Mouse (Mus musculus) forebrain, embryonic 15.5 days (tissue): ENCODE data around the gene Tmem131l. TPM values are rescaled to one million over a fixed set of nuclear protein-coding genes. Genes with fewer than 3 reads are reported as not detected.

Source experiments
- ATAC-seq: fragments of 200-750 bp; cut with Nextera tagmentation; replicated peaks from 2 replicates; pipeline ENCODE4 v1.8.0; 2017; ENCODE audit warnings: mild to moderate bottlenecking, moderate TSS enrichment, moderate library complexity
- H3K27ac ChIP-seq: fragments of 300-500 bp; sonication (generic); replicated peaks from 2 replicates; pipeline ENCODE4 v1.5.1; 2015; ENCODE audit warnings: mild to moderate bottlenecking, inconsistent platforms
- H3K27me3 ChIP-seq: fragments of 300-500 bp; sonication (generic); 2 replicates; pipeline ENCODE4 v1.6.1; 2015; ENCODE audit warnings: inconsistent platforms
- H3K36me3 ChIP-seq: fragments of 300-500 bp; sonication (generic); 2 replicates; pipeline ENCODE4 v1.6.1; 2015; ENCODE audit warnings: mild to moderate bottlenecking, inconsistent platforms
- H3K4me1 ChIP-seq: fragments of 300-500 bp; sonication (generic); 2 replicates; pipeline ENCODE4 v1.6.1; 2015; ENCODE audit warnings: inconsistent platforms
- H3K4me2 ChIP-seq: fragments of 300-500 bp; sonication (generic); replicated peaks from 2 replicates; pipeline ENCODE4 v1.6.1; 2015; ENCODE audit warnings: mild to moderate bottlenecking, inconsistent platforms
- H3K4me3 ChIP-seq: fragments of 300-500 bp; sonication (generic); 2 replicates; pipeline ENCODE4 v1.5.1; 2015; ENCODE audit warnings: mild to moderate bottlenecking, inconsistent platforms
- H3K9ac ChIP-seq: fragments of 300-500 bp; sonication (generic); replicated peaks from 2 replicates; pipeline ENCODE4 v1.6.1; 2015; ENCODE audit warnings: mild to moderate bottlenecking, inconsistent platforms
- H3K9me3 ChIP-seq: fragments of 300-500 bp; sonication (generic); 2 replicates; pipeline ENCODE4 v1.6.1; 2016; ENCODE audit warnings: inconsistent platforms
- WGBS: fragments of 180-500 bp; shearing (Covaris S2); methylation state at CpG from one replicate; pipeline ENCODE4 v1.1.7; 2015; ENCODE audit warnings: mixed read lengths; 5-methylcytosine and 5-hydroxymethylcytosine counted together
- polyA plus RNA-seq: library from polyadenylated mRNA; unstranded; fragments of >200 nt; fragmentation: Nextera tagmentation; extraction: Ambion mirVana; gene quantifications from 2 replicates; pipeline ENCODE4 v1.2.1, GENCODE M21; 2015

Gene Tmem131l
- polyA plus RNA-seq, 1 experiment from 2014 or later, result 130 TPM

DNA sequence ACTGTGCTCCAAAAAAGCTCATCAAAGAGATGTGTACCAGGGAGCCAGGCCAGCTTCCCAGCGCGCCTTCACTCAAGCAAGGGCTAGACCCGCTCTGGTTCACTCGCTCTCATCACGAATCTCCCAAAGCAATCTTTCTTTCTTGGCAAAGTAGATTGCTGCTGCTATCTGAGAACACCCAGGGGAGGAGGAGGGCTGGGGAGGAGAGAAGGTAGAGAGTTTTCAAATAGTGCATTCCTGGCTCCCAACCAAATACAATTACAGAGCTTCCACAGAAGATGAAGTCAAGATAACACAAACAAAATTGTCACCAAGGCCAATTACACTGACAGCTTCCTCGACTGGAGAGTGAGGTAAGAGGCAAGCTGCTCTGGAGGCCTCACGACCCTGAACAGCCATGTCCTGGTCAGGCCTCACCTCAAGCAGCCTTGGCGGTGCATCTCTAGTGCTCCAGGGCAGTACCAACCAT, 12.2 kb downstream of the Tmem131l start:
- no peak overlapping the region for H3K9ac ChIP-seq
- no peak overlapping the region for H3K27ac ChIP-seq
- 62% methylated on average over 8 of the region's 8 CpGs for WGBS
- no peak for ATAC-seq
- H3K4me2 ChIP-seq, result no peak overlapping the region
- no peaks in the 10 kb centered on the region for H3K27me3 ChIP-seq
- peaks cover 60% of the 10 kb centered on the region for H3K4me1 ChIP-seq
- H3K4me3 ChIP-seq, result no peak overlapping the region
- no peaks in the 10 kb centered on the region for H3K9me3 ChIP-seq
- H3K36me3 ChIP-seq, result peaks cover 35% of the 10 kb centered on the region

DNA sequence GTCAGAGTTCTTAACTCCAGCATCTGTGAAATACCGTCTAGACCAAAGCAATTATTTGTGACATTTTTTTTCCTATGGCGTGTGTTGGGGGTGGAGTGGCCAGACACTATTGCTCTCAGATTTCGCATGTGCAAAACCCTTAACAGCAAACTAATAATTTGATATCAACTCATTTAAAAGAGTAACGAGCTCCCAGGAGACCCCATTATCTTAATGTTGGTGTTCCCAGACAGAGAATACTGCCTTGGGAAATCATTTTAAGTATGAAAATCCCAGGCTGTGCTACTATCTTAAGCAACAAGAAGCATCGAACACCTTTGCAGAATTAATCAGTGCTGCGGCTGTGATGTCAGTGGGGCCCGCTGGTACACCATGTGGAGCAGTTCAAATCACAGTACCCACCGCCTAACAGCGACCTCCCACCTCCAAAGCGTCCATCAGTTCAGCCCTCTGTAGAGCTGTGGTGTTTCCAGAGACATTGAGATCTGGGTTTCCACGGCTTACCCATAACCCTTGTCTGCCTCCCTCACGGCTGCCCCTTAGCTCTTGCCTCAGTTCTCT, 15.4 kb downstream of the Tmem131l start:
- Histone ChIP-seq H3K9ac (no peak overlapping the region), H3K9me3 (no peaks in the 10 kb centered on the region), H3K27ac (no peak overlapping the region), H3K36me3 (peaks cover 22% of the 10 kb centered on the region), H3K4me2 (no peak overlapping the region), H3K27me3 (no peaks in the 10 kb centered on the region), H3K4me3 (no peak overlapping the region), H3K4me1 (peaks cover 77% of the 10 kb centered on the region)
- no peak for ATAC-seq
- WGBS, result 65% methylated on average over 12 of the region's 12 CpGs

DNA sequence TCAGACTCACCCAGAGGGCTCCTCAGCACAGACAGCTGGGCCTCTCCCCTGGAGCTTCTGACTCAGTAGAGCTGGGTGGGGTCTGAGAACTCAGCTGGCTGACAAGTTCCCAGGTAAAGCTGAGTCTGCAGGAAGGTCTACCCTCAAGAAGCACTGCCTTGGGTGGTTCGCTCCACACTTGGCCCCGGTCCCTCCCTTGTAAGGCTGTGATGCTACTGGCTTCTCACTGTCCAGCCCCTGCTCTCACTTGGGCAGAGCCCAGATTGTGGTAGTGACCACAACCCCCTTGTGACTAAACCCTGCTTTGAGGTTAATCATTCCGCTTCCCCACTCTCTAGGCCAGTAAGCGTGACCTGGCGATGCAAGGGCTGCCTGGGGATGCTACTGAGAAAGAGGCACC, 17.3 kb downstream of the Tmem131l start:
- 74% methylated on average over 5 of the region's 5 CpGs for WGBS
- H3K27me3 ChIP-seq, result no peaks in the 10 kb centered on the region
- H3K4me1 ChIP-seq, result peaks cover 65% of the 10 kb centered on the region
- H3K36me3 ChIP-seq, result peaks cover 11% of the 10 kb centered on the region; the same call in 1 of the 2 replicates
- no peak overlapping the region for H3K9ac ChIP-seq
- H3K27ac ChIP-seq, result no peak overlapping the region; the same call in 1 of the 2 replicates
- H3K4me3 ChIP-seq, result no peak overlapping the region
- H3K4me2 ChIP-seq, result no peak overlapping the region
- H3K9me3 ChIP-seq, result no peaks in the 10 kb centered on the region
- ATAC-seq, result no peak

DNA sequence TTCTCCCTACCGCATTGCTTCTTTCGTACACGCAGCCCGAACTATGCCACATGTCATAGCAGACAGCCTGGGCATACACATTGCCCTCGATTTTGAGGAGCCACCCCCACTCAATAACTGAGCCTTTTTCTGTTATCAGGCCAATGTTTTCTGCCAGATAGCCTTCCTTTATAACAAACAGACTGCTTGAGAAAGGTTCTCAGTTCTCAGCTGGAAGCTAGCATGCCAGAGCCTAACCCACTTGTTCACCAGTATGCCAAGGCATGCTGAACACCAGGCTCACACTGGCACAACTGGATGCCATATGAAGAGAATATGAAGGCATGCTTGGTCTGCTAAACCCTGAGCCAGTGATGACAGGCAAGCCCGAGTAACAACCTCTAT, 17.8 kb downstream of the Tmem131l start:
- Histone ChIP-seq H3K9me3 (no peaks in the 10 kb centered on the region), H3K9ac (no peak overlapping the region), H3K4me2 (no peak overlapping the region), H3K27me3 (no peaks in the 10 kb centered on the region), H3K4me1 (peaks cover 62% of the 10 kb centered on the region), H3K4me3 (no peak overlapping the region), H3K27ac (no peak overlapping the region; the same call in 1 of the 2 replicates), H3K36me3 (peaks cover 11% of the 10 kb centered on the region; the same call in 1 of the 2 replicates)
- 0 out of 2 replicates have a peak, but pooled peaks have one; percentile 6 for ATAC-seq
- 77% methylated on average over 6 of the region's 6 CpGs for WGBS

DNA sequence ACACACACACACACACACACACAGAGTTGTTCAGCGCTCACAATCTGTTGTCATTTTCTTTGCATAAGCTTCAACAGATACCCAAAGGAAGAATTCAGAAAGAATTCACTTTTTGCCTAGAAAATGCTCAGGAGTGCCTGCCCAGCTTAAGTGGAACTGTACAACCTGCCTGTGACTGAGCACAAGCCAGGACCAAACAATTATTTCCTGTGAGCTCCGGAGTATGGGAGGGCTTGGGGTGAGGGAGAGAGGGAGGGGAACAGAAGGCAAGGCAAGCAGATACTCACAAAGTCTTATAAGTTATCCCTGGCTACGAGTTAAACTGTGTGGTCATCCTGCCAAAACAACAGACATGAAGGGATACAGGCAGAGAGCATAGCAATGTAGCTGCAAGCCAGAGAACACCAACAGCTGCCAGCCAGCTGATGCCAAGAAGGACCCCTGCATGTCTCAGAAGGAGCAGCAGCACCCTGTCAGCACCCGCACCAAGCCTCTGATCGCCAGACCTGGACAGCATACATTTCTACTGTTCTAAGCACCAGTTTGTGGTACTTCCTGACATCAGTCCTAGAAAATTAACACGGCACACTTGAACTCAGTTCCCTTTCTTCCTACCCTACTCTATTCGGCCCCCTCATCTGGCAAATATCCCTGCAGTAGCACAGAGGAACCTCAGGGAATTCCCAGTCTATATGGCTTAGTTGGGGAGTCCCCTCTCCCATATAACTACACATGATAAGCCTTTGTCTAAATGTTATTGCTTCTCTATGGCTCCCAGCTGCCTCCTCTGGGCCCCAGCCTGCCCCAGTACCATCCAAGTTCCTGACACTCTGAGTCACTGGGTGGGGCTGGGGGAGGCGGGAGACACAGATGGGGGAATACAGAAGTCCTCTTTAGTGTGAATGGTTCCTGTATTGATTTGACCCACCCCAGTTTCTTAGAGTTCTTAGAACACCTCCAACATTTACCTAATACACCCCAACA, 18.5 kb downstream of the Tmem131l start:
- Histone ChIP-seq H3K4me2 (no peak overlapping the region), H3K9me3 (no peaks in the 10 kb centered on the region), H3K27me3 (no peaks in the 10 kb centered on the region), H3K36me3 (peaks cover 8% of the 10 kb centered on the region; the same call in 1 of the 2 replicates), H3K27ac (no peak overlapping the region), H3K4me3 (no peak overlapping the region), H3K4me1 (peaks cover 57% of the 10 kb centered on the region), H3K9ac (no peak overlapping the region)
- WGBS, result 41% methylated on average over 8 of the region's 8 CpGs
- peak; percentile 27; the same call in 1 of the 2 replicates for ATAC-seq

DNA sequence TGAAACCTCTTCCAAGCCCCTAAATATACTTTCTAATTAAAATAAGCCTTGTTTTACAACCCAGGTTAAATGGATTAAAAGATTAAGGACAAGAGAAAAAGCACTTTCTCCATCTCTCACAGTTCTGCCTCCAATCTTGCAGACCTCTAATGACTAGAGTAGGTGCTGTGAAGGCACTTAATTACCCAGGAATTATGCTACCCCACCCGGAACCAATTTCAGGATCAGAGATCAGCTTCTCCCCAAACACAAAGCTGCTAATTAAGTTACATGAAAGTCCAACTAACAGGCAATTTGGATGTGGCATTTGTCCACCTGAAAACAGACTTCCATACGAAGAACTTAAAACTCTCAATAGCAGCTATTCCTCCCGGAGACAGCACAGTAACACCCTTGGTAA, 19.4 kb downstream of the Tmem131l start:
- Histone ChIP-seq H3K36me3 (peaks cover 3% of the 10 kb centered on the region; the same call in 1 of the 2 replicates), H3K4me2 (no peak overlapping the region), H3K4me1 (peaks cover 49% of the 10 kb centered on the region), H3K27me3 (no peaks in the 10 kb centered on the region), H3K9ac (no peak overlapping the region), H3K4me3 (no peak overlapping the region), H3K27ac (no peak overlapping the region), H3K9me3 (no peaks in the 10 kb centered on the region)
- 13% methylated on average over 3 of the region's 3 CpGs for WGBS
- no peak for ATAC-seq

DNA sequence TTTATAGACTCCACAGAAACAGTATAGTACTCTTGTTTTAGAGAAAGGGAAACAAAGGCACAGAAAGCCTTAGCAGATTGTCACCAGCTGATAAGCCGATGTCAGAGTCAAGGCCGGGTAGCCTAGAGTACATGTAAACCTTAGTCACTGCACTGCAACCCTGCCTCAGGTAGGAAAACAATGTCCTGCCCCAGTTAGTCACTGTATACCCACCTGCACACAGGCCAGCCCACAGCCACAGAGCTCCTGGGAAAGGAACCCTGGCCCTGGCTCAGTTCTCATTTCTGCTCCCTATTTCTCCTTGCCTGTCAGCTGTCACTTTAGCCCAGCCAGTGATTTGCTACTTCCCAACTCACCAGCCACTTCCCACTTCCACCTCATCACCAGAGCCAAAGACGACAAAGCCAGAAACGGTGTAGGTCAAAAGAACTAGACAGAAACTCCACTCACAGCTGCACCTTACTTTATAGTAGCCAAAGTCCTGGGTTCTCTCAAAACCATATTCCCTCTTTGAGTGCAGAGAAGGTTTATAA, 24.4 kb downstream of the Tmem131l start:
- ATAC-seq, result no peak
- no peaks in the 10 kb centered on the region for H3K9me3 ChIP-seq
- no peaks in the 10 kb centered on the region for H3K27me3 ChIP-seq
- H3K4me3 ChIP-seq, result no peak overlapping the region
- H3K27ac ChIP-seq, result no peak overlapping the region
- 88% methylated on average over 4 of the region's 4 CpGs for WGBS
- H3K4me1 ChIP-seq, result peaks cover 20% of the 10 kb centered on the region
- H3K9ac ChIP-seq, result no peak overlapping the region
- peaks cover 13% of the 10 kb centered on the region; the same call in 1 of the 2 replicates for H3K36me3 ChIP-seq
- no peak overlapping the region for H3K4me2 ChIP-seq

DNA sequence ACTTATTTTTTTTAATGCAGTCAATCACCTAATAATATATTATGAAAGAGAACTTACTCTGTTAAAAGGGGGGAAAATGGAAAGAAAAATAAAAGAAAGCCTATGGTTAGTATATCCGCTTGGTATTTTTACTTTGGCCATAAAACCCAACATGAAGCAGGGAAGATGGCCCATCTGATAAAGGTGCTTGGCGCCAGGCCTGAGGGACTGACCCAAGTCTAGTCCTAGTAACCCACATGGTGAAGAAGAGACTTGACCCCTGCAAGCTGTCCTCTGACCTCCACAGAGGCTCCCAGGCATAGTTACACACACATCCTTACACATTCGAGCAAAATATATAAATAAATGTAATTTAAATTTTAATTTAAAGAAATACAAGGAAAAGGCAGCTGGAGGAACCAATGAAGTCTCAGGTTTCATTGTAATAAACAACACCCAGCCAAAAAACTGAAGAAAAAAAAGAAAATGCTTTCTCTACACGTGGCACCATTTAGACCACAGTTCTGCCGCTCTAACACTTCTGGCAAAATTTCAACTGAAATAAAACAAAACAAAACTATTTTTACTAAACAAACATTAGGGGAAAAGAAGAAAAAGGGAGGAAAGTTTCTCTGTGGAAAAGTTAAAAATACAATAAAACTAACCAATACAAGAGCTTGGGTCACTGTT, 28.8 kb downstream of the Tmem131l start:
- H3K27me3 ChIP-seq, result no peaks in the 10 kb centered on the region
- no peak overlapping the region for H3K4me3 ChIP-seq
- no peak overlapping the region for H3K9ac ChIP-seq
- no peaks in the 10 kb centered on the region for H3K9me3 ChIP-seq
- no peak overlapping the region for H3K4me2 ChIP-seq
- peaks cover 13% of the 10 kb centered on the region; the same call in 1 of the 2 replicates for H3K36me3 ChIP-seq
- no peak overlapping the region for H3K27ac ChIP-seq
- peaks cover 16% of the 10 kb centered on the region for H3K4me1 ChIP-seq
- 79% methylated on average over 5 of the region's 5 CpGs for WGBS
- ATAC-seq, result no peak

DNA sequence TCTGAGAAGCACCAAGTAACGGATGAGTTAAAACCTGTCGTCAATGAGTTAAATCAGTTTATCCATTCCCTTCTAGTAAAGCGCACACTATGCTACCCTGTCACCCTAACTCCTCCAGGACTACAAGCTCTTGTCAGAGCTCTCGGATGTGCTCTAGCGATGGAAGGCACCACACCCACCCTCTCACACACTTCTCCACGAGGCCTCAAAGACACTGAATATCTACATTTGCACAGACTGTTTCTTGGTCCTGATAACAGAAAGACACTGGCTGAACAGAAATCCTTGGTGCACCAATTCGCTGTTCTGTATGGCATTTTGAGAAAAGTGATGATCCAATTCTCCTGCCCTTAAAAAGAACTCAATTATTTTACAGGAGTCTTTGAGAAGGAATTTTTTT, 34.0 kb downstream of the Tmem131l start:
- H3K27ac ChIP-seq, result no peak overlapping the region
- no peaks in the 10 kb centered on the region for H3K27me3 ChIP-seq
- peaks cover 15% of the 10 kb centered on the region; the same call in 1 of the 2 replicates for H3K4me1 ChIP-seq
- no peak for ATAC-seq
- 91% methylated on average over 7 of the region's 7 CpGs for WGBS
- peaks cover 4% of the 10 kb centered on the region; the same call in 1 of the 2 replicates for H3K36me3 ChIP-seq
- H3K4me2 ChIP-seq, result no peak overlapping the region
- H3K9ac ChIP-seq, result no peak overlapping the region
- no peak overlapping the region for H3K4me3 ChIP-seq
- no peaks in the 10 kb centered on the region for H3K9me3 ChIP-seq

DNA sequence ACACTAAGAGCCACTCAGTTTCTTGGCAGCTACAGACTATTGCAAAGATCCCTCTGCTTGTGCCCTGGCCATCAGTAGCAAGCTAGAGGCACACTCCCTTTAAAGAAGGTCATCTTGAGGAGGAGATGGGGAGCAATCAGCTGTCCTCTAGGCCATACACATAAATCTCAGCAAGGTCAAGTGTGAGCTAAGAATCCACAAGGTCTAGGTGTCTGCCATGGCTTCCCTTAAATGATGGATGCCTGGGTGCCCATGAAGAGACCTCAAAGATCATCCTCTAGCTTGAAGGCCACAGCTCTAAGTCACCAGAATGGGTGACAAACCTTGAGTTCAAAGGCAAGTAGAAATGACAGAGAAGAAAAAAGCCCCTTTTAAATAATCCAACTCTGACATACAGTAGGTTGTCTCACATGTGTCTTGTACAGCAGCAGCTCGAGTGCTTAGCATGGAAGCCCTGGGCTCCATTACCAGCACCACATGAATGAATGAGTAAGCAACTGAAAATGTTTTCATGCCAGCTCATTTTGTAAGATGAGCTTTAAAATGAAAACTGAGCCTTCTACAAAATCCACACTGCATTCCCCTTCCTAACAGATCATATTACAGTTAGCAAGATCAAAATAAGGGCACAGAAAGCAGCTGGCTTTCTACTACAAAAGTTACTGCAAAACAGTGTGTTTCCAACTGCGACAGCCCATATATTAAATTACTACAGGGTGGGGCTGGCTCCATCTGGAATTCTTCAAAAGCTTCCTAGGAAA, 35.5 kb downstream of the Tmem131l start:
- no peaks in the 10 kb centered on the region for H3K27me3 ChIP-seq
- no peak overlapping the region for H3K4me2 ChIP-seq
- no peaks in the 10 kb centered on the region for H3K9me3 ChIP-seq
- no peak for ATAC-seq
- no peak overlapping the region for H3K4me3 ChIP-seq
- H3K9ac ChIP-seq, result no peak overlapping the region
- 76% methylated on average over 2 of the region's 2 CpGs for WGBS
- H3K36me3 ChIP-seq, result peaks cover 5% of the 10 kb centered on the region; the same call in 1 of the 2 replicates
- H3K27ac ChIP-seq, result no peak overlapping the region
- peaks cover 15% of the 10 kb centered on the region; the same call in 1 of the 2 replicates for H3K4me1 ChIP-seq

DNA sequence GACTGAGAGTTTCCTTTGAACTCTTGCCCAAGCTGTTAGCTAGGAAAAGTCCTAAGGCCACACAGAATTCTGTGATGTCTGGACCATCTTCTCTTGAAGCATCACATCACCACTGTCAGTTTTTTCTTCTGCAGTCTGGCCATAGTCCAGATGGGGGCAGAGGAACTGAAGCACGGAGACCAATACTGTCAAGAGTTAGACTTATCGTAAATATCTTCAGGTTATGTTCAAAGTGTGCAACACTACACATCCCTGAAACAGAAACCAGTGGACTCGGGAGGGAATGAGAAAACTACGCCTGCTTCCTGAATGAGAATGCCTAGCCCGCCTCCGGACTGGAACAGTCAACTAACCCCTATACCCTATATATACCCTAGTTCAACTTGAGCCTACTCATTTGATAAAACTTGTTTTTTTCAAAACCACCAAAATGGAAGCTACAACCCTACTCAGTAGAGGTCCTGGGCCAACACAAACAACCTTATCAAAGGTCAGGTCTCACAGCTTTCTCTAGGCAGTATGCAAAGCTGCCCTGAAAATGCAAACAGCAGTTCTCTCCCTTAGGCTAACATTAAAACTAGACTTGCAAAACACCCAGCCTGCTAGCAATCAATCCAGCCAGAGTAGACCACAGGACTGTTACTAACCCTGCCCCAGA, 37.4 kb downstream of the Tmem131l start:
- 90% methylated on average over 6 of the region's 6 CpGs for WGBS
- Histone ChIP-seq H3K9me3 (no peaks in the 10 kb centered on the region), H3K4me2 (no peak overlapping the region), H3K36me3 (peaks cover 6% of the 10 kb centered on the region; the same call in 1 of the 2 replicates), H3K4me3 (no peak overlapping the region), H3K27me3 (no peaks in the 10 kb centered on the region), H3K4me1 (peaks cover 21% of the 10 kb centered on the region), H3K9ac (no peak overlapping the region), H3K27ac (no peak overlapping the region)
- no peak for ATAC-seq
